Mouse (Mus musculus): Measurements from ENCODE around the gene Dnaaf2. TPM values are rescaled to one million over a fixed set of nuclear protein-coding genes. Genes with fewer than 3 reads are reported as not detected.

Dnaaf2 gene
- polyA plus RNA-seq (2012; ENCODE audit: insufficient read depth, insufficient read length, low replicate concordance, missing spikeins): not detected in 2 replicates

GRCm38 (mm10) chr12:69198164-69198535 is at the start of gene Dnaaf2:
TSS of gene Dnaaf2 (minus strand) at chr12:69198429.
- H3K4me1 ChIP-seq (ENCODE audit: control insufficient read depth, insufficient read depth, low read length): peaks cover 5% of the 10 kb centered on the region; the same call in 1 of the 2 replicates
- peak within 1 kb of the TSS; percentile 67 for H3K4me3 ChIP-seq (ENCODE audit: insufficient read depth, low read depth, low read length)
- peak within 1 kb of the TSS; percentile 89 for H3K27ac ChIP-seq (ENCODE audit: insufficient read depth, low read depth, low read length)
- no peak for TF ChIP-seq POLR2A (IDR thresholded peaks at IDR 0.05; ENCODE audit: insufficient read depth, low read depth, low read length)
- TF ChIP-seq CTCF (IDR thresholded peaks at IDR 0.05; ENCODE audit: insufficient read depth, low read depth, low read length): no peak
- WGBS: under 1% methylated on average over 18 of the region's 18 CpGs

- under 1% methylated on average over 64 of the region's 64 CpGs for WGBS
- peak; percentile 92 for TF ChIP-seq POLR2A (IDR thresholded peaks at IDR 0.05; ENCODE audit: insufficient read depth, low read depth, low read length)
- TF ChIP-seq CTCF (IDR thresholded peaks at IDR 0.05; ENCODE audit: insufficient read depth, low read depth, low read length): no peak
- H3K4me3 ChIP-seq (ENCODE audit: insufficient read depth, low read depth, low read length): peak overlapping the region; percentile 78
- peak overlapping the region; percentile 91 for H3K27ac ChIP-seq (ENCODE audit: insufficient read depth, low read depth, low read length)
- peaks cover 4% of the 10 kb centered on the region; the same call in 1 of the 2 replicates for H3K4me1 ChIP-seq (ENCODE audit: control insufficient read depth, insufficient read depth, low read length)
Observed at GRCm38 (mm10) chr12:69241771-69242431, 43.7 kb upstream of the Dnaaf2 start.

GRCm38 (mm10) chr12:69241405-69241770 is 43.2 kb upstream of the Dnaaf2 start:
- 0% methylated on average over 3 of the region's 3 CpGs for WGBS
- Histone ChIP-seq H3K27ac (ENCODE audit: insufficient read depth, low read depth, low read length) (peak overlapping the region; percentile 45), H3K4me1 (ENCODE audit: control insufficient read depth, insufficient read depth, low read length) (peaks cover 4% of the 10 kb centered on the region; the same call in 1 of the 2 replicates), H3K4me3 (ENCODE audit: insufficient read depth, low read depth, low read length) (peak overlapping the region; percentile 78)
- no peak for TF ChIP-seq POLR2A (IDR thresholded peaks at IDR 0.05; ENCODE audit: insufficient read depth, low read depth, low read length)
- TF ChIP-seq CTCF (IDR thresholded peaks at IDR 0.05; ENCODE audit: insufficient read depth, low read depth, low read length): no peak

GRCm38 (mm10) chr12:69240876-69241275 is 42.6 kb upstream of the Dnaaf2 start, which contains the start of gene Klhdc1:
TSS of gene Klhdc1 (plus strand) at chr12:69241176.
- Histone ChIP-seq H3K4me1 (ENCODE audit: control insufficient read depth, insufficient read depth, low read length) (peaks cover 4% of the 10 kb centered on the region; the same call in 1 of the 2 replicates), H3K4me3 (ENCODE audit: insufficient read depth, low read depth, low read length) (peak within 1 kb of the TSS; percentile 78), H3K27ac (ENCODE audit: insufficient read depth, low read depth, low read length) (peak within 1 kb of the TSS; percentile 91)
- WGBS: 54% methylated on average over 6 of the region's 6 CpGs
- TF ChIP-seq POLR2A (IDR thresholded peaks at IDR 0.05; ENCODE audit: insufficient read depth, low read depth, low read length): no peak
- TF ChIP-seq CTCF (IDR thresholded peaks at IDR 0.05; ENCODE audit: insufficient read depth, low read depth, low read length): no peak

GRCm38 (mm10) chr12:69238284-69238683 is 40.1 kb upstream of the Dnaaf2 start:
- Histone ChIP-seq H3K27ac (ENCODE audit: insufficient read depth, low read depth, low read length) (no peak overlapping the region), H3K4me3 (ENCODE audit: insufficient read depth, low read depth, low read length) (no peak overlapping the region), H3K4me1 (ENCODE audit: control insufficient read depth, insufficient read depth, low read length) (peaks cover 3% of the 10 kb centered on the region; the same call in 1 of the 2 replicates)
- WGBS: 47% methylated on average over 3 of the region's 3 CpGs
- TF ChIP-seq POLR2A (IDR thresholded peaks at IDR 0.05; ENCODE audit: insufficient read depth, low read depth, low read length) (no peak), CTCF (IDR thresholded peaks at IDR 0.05; ENCODE audit: insufficient read depth, low read depth, low read length) (no peak)

GRCm38 (mm10) chr12:69235782-69236181 is 37.6 kb upstream of the Dnaaf2 start:
- H3K27ac ChIP-seq (ENCODE audit: insufficient read depth, low read depth, low read length): no peak overlapping the region
- peaks cover 3% of the 10 kb centered on the region; the same call in 1 of the 2 replicates for H3K4me1 ChIP-seq (ENCODE audit: control insufficient read depth, insufficient read depth, low read length)
- TF ChIP-seq CTCF (IDR thresholded peaks at IDR 0.05; ENCODE audit: insufficient read depth, low read depth, low read length): no peak
- 93% methylated on average over 6 of the region's 6 CpGs for WGBS
- no peak overlapping the region for H3K4me3 ChIP-seq (ENCODE audit: insufficient read depth, low read depth, low read length)

GRCm38 (mm10) chr12:69229251-69229650 is 31.0 kb upstream of the Dnaaf2 start:
- WGBS: 68% methylated on average over 2 of the region's 2 CpGs

GRCm38 (mm10) chr12:69227776-69228466 is 29.7 kb upstream of the Dnaaf2 start, which contains the start of gene Pole2:
TSS of gene Pole2 (minus strand) at chr12:69228195.
- H3K4me3 ChIP-seq (ENCODE audit: insufficient read depth, low read depth, low read length): peak within 1 kb of the TSS; percentile 100
- no peaks in the 10 kb centered on the region for H3K4me1 ChIP-seq (ENCODE audit: control insufficient read depth, insufficient read depth, low read length)
- no peak for TF ChIP-seq CTCF (IDR thresholded peaks at IDR 0.05; ENCODE audit: insufficient read depth, low read depth, low read length)
- no peak for TF ChIP-seq POLR2A (IDR thresholded peaks at IDR 0.05; ENCODE audit: insufficient read depth, low read depth, low read length)
- WGBS: under 1% methylated on average over 37 of the region's 37 CpGs
- 0 out of 2 replicates have a peak within 1 kb of the TSS, but pooled peaks have one; percentile 41 for H3K27ac ChIP-seq (ENCODE audit: insufficient read depth, low read depth, low read length)

More at GRCm38 (mm10) chr12:69229251-69229650, 31.0 kb upstream of the Dnaaf2 start:
- Histone ChIP-seq H3K27ac (ENCODE audit: insufficient read depth, low read depth, low read length) (no peak overlapping the region), H3K4me1 (ENCODE audit: control insufficient read depth, insufficient read depth, low read length) (no peaks in the 10 kb centered on the region), H3K4me3 (ENCODE audit: insufficient read depth, low read depth, low read length) (no peak overlapping the region)
- TF ChIP-seq POLR2A (IDR thresholded peaks at IDR 0.05; ENCODE audit: insufficient read depth, low read depth, low read length) (no peak), CTCF (IDR thresholded peaks at IDR 0.05; ENCODE audit: insufficient read depth, low read depth, low read length) (no peak)

Measured in olfactory bulb, adult 2 months (tissue).